Mouse (Mus musculus): ENCODE data around the gene A730061H03Rik.

Gene A730061H03Rik

GRCm38 (mm10) chr14:55581981-55582681 is 21.9 kb upstream of the A730061H03Rik start:
- no peak for DNase-seq (ENCODE audit: low spot score)

DNA sequence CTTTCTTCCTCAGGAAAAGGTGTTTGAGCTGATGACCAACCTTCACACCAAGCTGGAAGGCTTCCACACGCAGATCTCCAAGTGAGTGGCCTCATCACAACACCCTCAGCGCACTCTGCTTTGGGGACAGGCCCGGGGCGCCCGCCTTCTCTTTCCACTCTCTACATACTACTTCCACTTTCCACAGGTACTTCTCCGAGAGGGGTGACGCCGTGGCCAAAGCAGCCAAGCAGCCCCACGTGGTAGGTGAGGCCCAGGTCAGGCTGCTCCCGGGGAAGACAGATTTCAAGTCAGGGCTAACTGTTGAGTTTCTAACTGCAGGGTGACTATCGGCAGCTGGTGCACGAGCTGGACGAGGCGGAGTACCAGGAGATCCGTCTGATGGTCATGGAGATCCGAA is 20.5 kb upstream of the A730061H03Rik start:
- DNase-seq (ENCODE audit: low spot score) = no peak

- no peak for DNase-seq (ENCODE audit: low spot score)
Observed at GRCm38 (mm10) chr14:55579511-55580496, 19.6 kb upstream of the A730061H03Rik start.

- DNase-seq (ENCODE audit: low spot score) = peak; percentile 69
Observed at GRCm38 (mm10) chr14:55578668-55579269, 18.6 kb upstream of the A730061H03Rik start.

DNA sequence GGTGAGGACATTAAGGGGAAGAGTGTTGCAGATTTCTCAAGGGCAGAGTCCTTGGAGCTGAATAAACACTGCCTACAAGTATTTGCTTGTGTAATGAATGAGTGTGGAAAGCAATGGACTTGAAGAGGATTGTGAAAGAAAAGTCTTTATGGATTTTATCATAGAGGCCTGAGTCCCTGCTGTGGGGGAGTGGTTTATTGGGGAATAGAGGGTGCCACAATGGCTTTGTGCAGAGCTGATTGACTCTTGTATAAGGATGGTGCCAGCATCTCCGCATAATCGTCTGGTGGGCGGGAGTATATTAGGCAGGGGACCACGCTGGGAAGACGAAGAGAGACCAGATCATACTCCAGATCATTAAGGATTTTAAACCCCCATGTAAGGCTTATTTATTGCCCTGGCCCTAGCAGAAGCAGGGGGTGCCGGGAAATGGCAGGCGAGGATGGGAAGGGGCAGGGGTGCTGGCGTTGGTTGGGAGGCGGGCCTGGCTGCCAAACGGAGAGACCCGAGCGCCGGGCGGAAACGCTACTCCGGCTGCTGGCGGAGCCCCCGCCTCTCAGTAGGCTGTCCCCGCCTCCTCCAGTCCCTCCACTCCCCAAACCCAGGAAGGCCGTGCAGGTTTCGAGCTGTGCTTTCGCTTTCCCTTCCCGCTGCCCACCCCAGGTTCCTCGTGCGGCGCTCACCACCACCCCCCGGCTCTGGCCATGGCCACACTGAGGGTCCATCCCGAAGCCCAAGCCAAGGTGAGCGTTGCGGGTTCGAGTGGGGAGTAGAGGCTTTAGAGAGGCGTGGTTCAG is 17.9 kb upstream of the A730061H03Rik start, which contains the start of gene Psme1:
Gene Psme1 (plus strand): TSS at position 253 of the 797 bp plus-strand sequence.
- peak; percentile 84 for DNase-seq (ENCODE audit: low spot score)

DNA sequence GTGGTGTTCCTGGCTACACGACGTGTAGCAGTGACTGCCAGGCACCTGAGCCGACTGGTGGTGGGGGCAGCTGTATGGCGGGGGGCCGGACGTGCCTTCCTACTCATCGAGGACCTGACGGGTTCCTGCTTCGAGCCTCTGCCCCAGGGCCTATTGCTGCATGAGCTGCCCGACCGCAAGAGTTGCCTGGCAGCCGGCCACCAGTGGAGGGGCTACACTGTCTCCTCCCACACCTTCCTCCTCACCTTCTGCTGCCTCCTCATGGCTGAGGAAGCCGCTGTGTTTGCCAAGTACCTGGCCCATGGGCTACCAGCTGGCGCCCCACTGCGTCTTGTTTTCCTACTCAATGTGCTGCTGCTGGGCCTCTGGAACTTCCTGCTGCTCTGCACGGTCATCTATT is 16.2 kb upstream of the A730061H03Rik start:
- no peak for DNase-seq (ENCODE audit: low spot score)

DNA sequence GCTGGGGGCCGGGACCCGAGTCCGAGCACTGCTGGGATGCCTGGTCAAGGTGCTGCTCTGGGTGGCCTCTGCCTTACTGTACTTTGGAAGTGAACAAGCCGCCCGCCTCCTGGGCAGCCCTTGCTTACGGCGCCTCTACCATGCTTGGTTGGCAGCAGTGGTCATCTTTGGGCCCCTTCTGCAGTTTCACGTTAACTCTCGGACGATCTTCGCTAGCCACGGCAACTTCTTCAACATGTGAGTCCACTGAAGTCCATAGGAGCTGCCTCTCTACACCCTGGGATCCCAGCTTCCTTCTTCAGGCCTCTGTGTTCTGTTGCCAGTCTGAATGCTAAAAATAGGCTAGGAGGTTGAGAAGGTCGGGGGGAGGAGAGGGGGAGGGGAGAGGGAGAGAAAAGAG is 15.5 kb upstream of the A730061H03Rik start:
- no peak for DNase-seq (ENCODE audit: low spot score)

DNA sequence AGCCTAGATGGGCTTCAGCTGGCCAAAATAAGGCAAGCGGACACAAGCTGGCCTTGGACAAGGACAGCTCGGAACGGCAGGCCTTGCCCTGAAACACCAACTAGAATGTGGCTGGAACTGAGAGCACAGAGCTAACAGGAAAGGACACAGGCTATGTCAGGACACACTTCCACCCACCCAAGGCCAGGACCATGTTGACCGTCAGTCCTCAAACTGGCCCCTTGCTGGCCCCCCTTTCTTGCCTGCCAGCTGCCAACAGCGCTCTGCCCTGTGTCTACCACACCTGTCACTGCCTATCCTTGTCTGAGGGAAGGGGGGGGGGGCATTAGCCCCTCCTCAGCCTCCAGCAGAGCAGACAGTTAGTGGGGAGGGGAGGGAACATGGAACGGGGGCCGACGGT is 15.1 kb upstream of the A730061H03Rik start, which contains the start of gene Fitm1:
Gene Fitm1 (plus strand): TSS at position 316 of the 400 bp plus-strand sequence.
- DNase-seq (ENCODE audit: low spot score) = no peak

DNA sequence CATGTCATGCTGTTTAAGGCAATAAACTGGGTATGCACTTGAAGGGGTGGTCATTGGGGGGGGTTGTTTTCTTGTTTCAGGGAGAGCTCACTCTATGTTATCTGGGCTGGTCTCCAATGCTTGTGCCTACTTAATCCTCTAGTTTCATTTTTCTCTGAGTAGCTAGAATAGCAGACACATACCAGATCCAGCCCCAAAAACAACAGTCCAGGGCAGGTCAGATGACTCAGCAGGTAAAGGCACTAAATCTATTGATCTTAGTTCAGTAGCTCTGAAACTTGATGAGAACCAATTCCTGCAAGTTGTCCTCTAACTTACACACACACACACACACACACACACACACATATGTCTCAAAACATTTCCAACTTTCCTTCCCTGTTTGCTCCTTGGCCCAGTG is 11.6 kb upstream of the A730061H03Rik start:
- no peak for DNase-seq (ENCODE audit: low spot score)

DNA sequence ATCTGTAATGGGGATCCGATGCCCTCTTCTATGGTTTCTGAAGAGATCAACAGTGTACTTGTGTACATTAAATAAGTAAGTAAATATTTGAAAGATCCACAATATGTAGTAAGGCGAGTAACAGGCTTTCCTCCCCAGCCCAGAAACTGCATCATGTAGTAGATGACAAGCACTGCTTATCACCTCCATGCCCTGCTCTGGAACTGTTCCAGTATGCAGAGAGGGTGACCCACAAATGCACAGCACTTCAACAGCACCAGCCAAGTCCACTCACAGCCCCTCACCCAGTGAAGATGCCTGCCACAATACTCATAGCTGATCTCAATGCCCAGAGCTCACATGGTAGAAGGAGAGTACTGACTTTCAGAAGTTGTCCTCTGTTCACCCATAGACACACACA is 10.4 kb upstream of the A730061H03Rik start:
- DNase-seq (ENCODE audit: low spot score) = no peak

GRCm38 (mm10) chr14:55567496-55567895 is 7.3 kb upstream of the A730061H03Rik start:
- DNase-seq (ENCODE audit: low spot score) = no peak

DNA sequence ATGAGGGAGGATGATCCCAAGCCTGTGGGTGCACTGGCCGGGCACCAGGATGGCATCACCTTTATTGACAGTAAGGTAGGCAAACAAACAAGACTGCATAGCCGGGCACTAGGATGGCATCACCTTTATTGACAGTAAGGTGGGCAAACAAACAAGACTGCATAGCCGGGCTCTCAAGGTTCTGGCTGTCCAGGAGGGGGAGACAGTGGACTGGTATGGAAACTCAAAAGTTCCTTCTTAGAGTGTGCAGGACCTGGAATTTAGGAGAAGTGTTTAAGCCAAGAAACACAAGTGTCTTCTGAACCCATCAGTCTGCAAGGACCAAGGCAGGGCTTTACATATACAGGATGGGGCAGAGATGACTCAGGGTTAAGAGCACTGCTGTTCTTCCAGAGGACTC is 5.5 kb upstream of the A730061H03Rik start:
- DNase-seq (ENCODE audit: low spot score) = no peak

DNA sequence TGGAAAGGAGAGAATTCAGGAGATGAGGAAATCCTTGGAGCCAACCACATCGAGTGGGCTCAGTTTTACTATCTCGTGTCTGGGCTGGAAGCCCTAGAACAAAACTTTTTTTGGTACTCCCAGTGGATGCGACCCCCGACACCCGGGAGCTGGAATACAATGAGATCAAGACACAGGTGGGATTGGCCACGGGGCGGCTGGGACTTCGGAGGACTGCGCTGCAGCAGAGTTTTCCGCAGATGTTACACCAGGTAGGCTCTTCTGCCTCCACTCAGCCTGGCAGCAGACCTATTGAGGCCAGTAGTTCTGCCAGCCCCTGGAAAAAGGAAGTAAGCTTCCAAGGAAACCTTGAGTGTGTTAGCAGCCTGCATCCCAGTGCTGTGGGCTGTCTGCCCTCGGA is 3.0 kb upstream of the A730061H03Rik start:
- DNase-seq (ENCODE audit: low spot score) = no peak

DNA sequence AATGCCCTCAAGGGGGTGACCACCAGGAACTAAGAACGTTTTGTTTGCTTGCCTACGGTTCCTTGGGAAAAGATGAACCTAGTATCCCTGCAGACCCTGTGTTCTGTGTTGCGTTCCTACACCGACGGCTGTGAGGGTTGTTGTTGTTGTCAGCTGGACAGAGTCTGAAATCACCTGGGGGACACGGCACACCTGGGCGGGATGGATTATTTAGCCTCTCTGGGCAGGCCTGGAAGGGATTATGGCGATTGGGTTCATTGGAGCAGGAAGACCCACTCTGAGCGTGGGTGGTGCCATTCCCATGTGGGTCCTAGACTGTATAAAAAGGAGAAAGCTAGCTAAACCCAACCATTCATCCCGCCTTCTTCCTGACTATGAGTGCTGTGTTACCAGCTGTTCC is 1.7 kb upstream of the A730061H03Rik start:
- DNase-seq (ENCODE audit: low spot score) = no peak

GRCm38 (mm10) chr14:55559799-55560201 is 406 bp downstream of the A730061H03Rik start, which contains the start of gene Dcaf11:
TSS of gene Dcaf11 (plus strand) at chr14:55560006.
- peak; percentile 86 for DNase-seq (ENCODE audit: low spot score)

DNA sequence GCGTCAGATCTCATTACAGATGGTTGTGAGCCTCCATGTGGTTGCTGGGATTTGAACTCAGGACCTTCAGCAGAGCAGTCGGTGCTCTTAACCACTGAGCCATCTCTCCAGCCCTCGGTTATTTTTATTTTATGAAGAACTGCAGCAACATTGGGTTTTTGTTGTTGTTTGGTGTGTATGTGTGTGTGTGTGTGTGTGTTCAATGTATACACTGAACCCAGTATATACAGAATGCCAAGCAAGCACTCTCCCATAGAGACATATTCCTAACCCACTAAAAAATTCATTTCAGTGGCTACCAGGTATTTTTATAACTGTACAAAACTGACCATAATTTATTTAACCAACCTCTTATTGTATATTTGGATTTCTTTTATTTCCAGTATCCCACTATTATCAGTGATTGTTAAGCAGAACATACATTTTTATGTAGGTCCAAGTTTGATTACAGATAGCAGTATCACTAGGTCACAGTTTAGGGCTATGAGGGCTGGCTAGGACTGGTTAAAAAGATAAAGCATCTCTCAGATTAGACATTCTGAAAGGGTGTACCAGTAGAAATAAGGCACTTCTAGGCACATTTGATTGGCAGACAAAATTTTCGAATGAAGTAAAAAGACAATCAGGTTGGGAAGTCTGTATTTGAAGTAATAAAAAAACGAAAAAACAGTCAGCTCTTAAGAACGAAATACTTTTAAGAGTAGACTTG is 1.3 kb downstream of the A730061H03Rik start:
- DNase-seq (ENCODE audit: low spot score) = no peak

DNA sequence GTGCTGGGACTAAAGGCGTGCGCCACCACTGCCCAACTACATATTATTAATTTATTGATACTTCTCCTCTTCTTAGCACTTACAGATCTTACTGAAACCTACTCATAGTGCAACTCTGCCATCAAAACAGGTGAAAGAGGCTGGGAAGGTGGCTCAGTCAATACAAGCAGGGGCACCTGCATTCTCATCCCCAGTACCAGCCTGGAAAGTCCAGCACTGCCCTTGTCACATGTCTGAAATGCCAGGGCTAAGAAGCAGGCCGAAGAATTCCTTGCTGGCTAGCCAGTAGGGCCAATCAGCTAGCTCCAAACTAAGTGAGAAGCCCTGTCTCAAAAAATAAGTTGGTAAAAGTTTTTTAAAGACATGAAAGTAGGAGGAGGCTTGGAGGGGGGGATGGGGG is 2.6 kb downstream of the A730061H03Rik start:
- no peak for DNase-seq (ENCODE audit: low spot score)

GRCm38 (mm10) chr14:55557003-55557402 is 3.2 kb downstream of the A730061H03Rik start:
- DNase-seq (ENCODE audit: low spot score) = peak; percentile 77

GRCm38 (mm10) chr14:55555788-55556187 is 4.4 kb downstream of the A730061H03Rik start:
- no peak for DNase-seq (ENCODE audit: low spot score)

DNA sequence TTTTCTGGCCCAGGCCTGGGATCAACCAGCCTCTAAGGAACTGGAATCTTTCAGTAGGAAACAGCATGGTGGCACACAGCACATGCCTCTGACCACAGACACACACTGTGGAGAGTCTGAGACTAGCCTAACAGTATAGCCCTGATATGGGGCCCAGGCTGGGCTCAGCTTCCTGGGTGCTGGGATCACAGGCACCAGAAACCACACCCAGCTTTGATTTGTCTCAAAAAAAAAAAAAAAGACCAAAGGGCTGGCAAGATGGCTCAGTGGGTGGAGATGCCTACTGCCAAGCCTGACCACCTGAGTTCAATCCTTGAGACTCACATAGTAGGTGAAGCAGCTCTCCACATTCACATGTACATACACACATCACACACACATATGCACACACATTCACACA is 5.6 kb downstream of the A730061H03Rik start:
- DNase-seq (ENCODE audit: low spot score) = no peak

DNA sequence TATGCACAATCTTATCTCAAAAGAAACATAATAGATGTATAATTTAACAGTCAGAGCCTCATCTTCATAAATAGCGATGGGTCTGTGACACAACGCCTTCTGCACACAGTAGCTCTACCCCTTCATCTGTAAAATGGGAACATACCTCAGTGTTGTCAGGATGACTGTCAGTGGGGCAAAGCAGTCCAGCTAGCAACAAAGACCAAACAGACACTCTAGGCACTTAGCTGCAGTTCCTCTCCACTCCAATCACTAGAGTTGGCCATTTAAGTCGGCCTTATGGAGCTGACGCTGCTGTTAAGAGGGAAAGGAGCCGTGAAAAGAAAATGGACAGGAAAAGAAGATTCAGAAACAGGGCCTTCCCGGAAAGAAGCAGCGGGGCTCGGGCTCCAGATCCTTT is 8.4 kb downstream of the A730061H03Rik start:
- no peak for DNase-seq (ENCODE audit: low spot score)
